Mouse (Mus musculus) heart, postnatal 10 days (tissue): Measurements from ENCODE around the gene Des. TPM values are rescaled to one million over a fixed set of nuclear protein-coding genes. Genes with fewer than 3 reads are reported as not detected.

ENCODE experiments used
- DNase-seq, 2 experiments: peaks; one replicate each; pipeline ENCODE4 v3.0.0; 2021
- intact Hi-C: fragments of 180-260 bp; cut with DNase I; formaldehyde crosslinking; loops from one replicate; pipeline ENCODE4 v1.15.1; 2025
- total RNA-seq, 2 experiments: library from RNA; stranded (reverse); gene quantifications; 2 replicates each; pipeline ENCODE4 v1.2.3; 2021

The Des gene
- total RNA-seq, 2 experiments from 2014 or later, result 909 to 916 TPM

DNA sequence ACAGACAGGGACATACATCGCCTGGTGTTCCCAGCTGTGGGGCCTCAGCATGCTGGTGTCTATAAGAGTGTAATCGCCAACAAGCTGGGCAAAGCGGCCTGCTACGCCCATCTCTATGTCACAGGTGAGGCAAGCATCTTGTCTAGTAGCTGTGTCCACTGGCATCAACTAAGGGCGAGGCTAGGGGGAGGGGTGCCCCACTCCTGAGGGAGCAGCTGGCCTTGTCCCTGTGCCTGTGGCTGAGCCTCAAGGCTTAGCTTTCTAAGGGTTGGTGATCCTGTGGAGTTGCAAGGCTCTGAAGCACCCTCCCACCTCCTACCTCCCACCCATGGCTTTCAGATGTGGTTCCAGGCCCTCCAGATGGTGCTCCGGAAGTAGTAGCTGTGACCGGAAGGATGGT, 49.8 kb downstream of the Des start:
- no peak for DNase-seq
- intact Hi-C loops, result loop anchor here (5.0 kb wide), 1 partner anchor 38 kb away; no protein-coding TSS in a partner anchor

DNA sequence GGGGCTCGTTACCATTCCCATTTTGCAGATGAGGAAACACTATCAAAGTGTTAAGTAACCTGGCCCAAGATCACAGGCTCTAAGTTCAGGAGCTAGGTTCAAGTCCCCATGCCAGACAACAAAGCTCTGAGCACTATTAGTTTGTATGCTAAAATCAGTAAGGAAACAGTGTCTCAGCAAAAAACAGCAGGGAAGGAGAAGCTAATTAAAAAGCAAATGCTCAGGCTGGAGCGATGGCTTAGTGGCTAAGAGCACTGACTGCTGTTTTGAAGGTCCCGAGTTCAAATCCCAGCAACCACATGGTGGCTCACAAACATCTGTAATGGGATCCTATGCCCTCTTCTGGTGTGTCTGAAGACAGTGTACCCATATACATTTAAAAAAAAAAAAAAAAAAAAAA, 52.1 kb downstream of the Des start:
- intact Hi-C loops, result no loop called here
- no peak for DNase-seq

DNA sequence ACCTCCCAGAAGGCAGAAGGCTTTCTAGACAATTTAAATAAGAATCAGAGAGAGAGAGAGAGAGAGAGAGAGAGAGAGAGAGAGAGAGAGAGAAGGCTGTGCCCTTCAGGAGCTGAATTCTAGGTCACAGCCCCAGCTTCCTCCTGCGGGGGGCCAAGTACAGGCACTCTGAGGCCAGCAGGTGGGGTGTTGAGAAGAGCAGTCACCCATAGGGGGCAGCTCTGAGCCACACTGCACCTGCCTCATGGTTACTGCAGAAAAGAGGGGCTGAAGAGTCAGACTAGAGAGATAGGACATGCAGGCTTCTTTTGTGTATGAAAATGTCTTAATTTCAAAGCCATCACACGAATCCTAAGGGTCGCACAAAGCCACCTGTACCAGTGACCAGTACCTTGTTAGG, 53.6 kb downstream of the Des start:
- peak; percentile 60 to 66 for DNase-seq
- intact Hi-C loops, result no loop called here

Other genes with a start within 250 kb of the Des start
- 1 to 10 TPM; 2.2 to 2.7 TPM for gene Nhej1, start 235.1 kb upstream of the Des start, total RNA-seq
- 1 to 10 TPM in 1 of 2 experiments, under 1 TPM in 1; 0.72 to 1.6 TPM for gene Slc23a3, start 226.4 kb upstream of the Des start, total RNA-seq
- gene Cnppd1, start 217.6 kb upstream of the Des start, total RNA-seq, result 10 to 100 TPM; 31.4 to 34.9 TPM
- 10 to 100 TPM; 29.2 to 33.2 TPM for gene Retreg2, start 217.6 kb upstream of the Des start, total RNA-seq
- 10 to 100 TPM; 20.2 to 20.4 TPM for gene Zfand2b, start 191.7 kb upstream of the Des start, total RNA-seq
- 10 to 100 TPM; 23.6 to 26.8 TPM for gene Abcb6, start 179.9 kb upstream of the Des start, total RNA-seq
- 10 to 100 TPM; 12.5 TPM for gene Ankzf1, start 168.2 kb upstream of the Des start, total RNA-seq
- gene Atg9a, start 168.1 kb upstream of the Des start, total RNA-seq, result 10 to 100 TPM; 51.6 to 54.2 TPM
- 10 to 100 TPM in 1 of 2 experiments, 1 to 10 TPM in 1; 9.9 to 10.5 TPM for gene Glb1l, start 149.5 kb upstream of the Des start, total RNA-seq
- 10 to 100 TPM; 60.1 to 61.4 TPM for gene Stk16, start 149.5 kb upstream of the Des start, total RNA-seq
- 100 to 1,000 TPM; 543 to 577 TPM for gene Tuba4a, start 140.5 kb upstream of the Des start, total RNA-seq
- not detected for gene A630095N17Rik, start 128.2 kb upstream of the Des start, total RNA-seq
- gene Dnajb2, start 123.9 kb upstream of the Des start, total RNA-seq, result 10 to 100 TPM; 58.3 to 61.4 TPM
- under 1 TPM; 0.34 to 0.42 TPM for gene Ptprn, start 95.8 kb upstream of the Des start, total RNA-seq
- gene Resp18, start 81.9 kb upstream of the Des start, total RNA-seq, result not detected
- gene Dnpep, start 42.3 kb upstream of the Des start, total RNA-seq, result 10 to 100 TPM; 92.2 to 92.7 TPM
- 100 to 1,000 TPM; 104 to 112 TPM for gene Speg, start 15.0 kb downstream of the Des start, total RNA-seq
- 10 to 100 TPM; 39.7 to 40.1 TPM for gene Gmppa, start 75.6 kb downstream of the Des start, total RNA-seq
- gene Asic4, start 90.1 kb downstream of the Des start, total RNA-seq, result not detected
- 10 to 100 TPM; 38.6 to 39.5 TPM for gene Chpf, start 119.0 kb downstream of the Des start, total RNA-seq
- gene Tmem198, start 119.2 kb downstream of the Des start, total RNA-seq, result under 1 TPM; 0.38 to 0.52 TPM
- gene Obsl1, start 146.1 kb downstream of the Des start, total RNA-seq, result 100 to 1,000 TPM; 171 to 173 TPM
- 1 to 10 TPM; 5.1 to 8.5 TPM for gene Inha, start 146.7 kb downstream of the Des start, total RNA-seq
- 10 to 100 TPM; 12.7 to 13.9 TPM for gene Stk11ip, start 161.2 kb downstream of the Des start, total RNA-seq
- gene Slc4a3, start 185.9 kb downstream of the Des start, total RNA-seq, result 100 to 1,000 TPM; 128 to 149 TPM